Mouse (Mus musculus): ENCODE measurements around the gene Col18a1. TPM values are rescaled to one million over a fixed set of nuclear protein-coding genes. Genes with fewer than 3 reads are reported as not detected.
A peak's percentile ranks its signal among the peaks of the same experiment; 100 is the strongest.

Gene Col18a1
- polyA plus RNA-seq, 1 experiment from 2014 or later = 109 TPM

DNA sequence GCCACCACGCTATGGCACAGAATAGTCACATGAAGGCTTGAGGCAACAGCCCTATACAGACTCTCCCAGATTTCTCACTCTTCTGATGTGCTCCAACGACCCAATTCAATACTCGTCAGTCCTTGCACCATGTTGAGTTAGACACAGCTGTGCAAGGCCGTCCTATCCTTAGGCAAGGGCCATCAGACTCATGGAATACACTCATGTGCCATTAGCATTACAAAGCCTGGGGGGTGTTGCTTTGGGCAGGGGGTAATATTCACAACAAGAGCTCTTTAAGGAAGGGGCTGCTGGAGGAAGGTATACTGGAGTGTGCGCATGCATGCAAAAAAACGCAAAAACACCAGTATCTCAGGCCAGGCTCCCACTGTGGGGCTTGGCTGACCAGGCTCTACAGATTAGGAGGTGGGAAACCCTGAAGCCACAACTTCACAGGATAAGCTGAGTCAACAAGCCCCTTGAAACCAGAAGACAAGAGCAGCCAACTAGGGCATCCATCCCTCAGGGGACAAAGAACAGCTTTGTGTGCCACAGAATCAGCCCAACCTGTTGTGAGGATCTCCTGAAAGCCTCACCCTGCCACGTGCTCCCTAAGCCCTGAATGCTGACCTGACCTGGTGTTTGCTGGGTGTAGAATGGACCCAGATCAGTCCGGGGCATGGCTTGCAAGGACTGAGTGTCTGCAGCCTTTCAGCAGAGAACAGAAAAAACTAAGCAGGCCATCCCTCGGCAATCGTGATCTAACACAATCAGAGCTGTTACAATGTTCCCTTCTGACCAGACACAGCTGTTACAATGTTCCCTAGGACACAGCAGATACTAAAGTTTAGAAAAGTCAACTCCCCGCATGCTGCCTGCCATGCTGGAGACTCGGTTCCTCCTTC is 69.1 kb downstream of the Col18a1 start:
- ATAC-seq (ENCODE audit: low FRiP score) = no peak
- H3K4me1 ChIP-seq = peaks cover 11% of the 10 kb centered on the region
- WGBS = 65% methylated on average over 12 of the region's 12 CpGs
- H3K27me3 ChIP-seq = no peaks in the 10 kb centered on the region
- 0 out of 2 replicates have a peak, but pooled peaks cover 2% of the 10 kb centered on the region for H3K36me3 ChIP-seq
- no peak overlapping the region for H3K4me3 ChIP-seq
- H3K4me2 ChIP-seq (replicated peaks) = no peak overlapping the region
- H3K27ac ChIP-seq = no peak overlapping the region
- H3K9me3 ChIP-seq (replicated peaks) = peaks cover 7% of the 10 kb centered on the region
- no peak overlapping the region for H3K9ac ChIP-seq

DNA sequence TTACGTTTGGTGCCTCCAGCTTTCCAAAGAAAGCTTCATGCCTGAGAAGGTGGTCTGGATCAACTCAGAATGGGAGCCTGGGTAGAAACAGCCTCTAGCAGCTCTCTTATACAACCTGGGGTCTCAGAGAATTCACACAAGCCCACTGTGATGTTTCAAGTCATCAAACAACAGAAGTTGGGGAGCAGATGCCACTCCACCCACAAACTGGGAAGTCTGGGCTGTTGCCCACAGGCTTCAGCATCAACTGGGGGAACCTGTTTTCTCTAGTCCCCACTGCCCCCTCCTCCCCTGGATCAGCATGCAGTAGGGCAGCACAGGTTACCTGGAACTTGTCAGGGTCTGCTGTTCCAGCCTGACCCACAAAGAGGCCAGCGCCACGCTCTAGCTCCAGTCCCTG is 70.7 kb downstream of the Col18a1 start:
- no peak for ATAC-seq (ENCODE audit: low FRiP score)
- H3K27me3 ChIP-seq = no peaks in the 10 kb centered on the region
- H3K4me1 ChIP-seq = peaks cover 11% of the 10 kb centered on the region
- H3K9me3 ChIP-seq (replicated peaks) = peaks cover 7% of the 10 kb centered on the region
- H3K4me2 ChIP-seq (replicated peaks) = no peak overlapping the region
- 0 out of 2 replicates have a peak, but pooled peaks cover 2% of the 10 kb centered on the region for H3K36me3 ChIP-seq
- no peak overlapping the region for H3K4me3 ChIP-seq
- WGBS = 91% methylated on average over 3 of the region's 3 CpGs
- no peak overlapping the region for H3K27ac ChIP-seq
- no peak overlapping the region for H3K9ac ChIP-seq

DNA sequence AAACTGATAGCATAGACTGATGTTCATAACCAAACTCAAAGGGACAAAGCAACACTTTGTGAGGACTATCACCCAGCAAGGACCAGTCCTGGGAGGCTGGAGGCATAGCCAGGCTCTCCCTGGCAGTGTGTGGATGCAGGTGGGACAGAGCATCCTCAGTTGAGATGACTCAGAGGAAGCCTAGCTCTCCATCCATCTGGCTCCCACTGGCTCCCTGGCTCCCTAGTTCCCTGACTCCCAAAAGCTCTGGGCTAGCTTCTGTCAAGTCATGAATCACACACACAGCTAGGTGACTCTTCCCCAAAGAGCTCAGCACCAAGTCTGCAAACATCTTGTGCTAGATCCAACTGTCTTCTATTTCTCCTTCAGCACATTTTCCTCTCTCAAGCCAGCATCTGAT is 72.5 kb downstream of the Col18a1 start:
- Histone ChIP-seq H3K9ac (no peak overlapping the region), H3K9me3 (replicated peaks) (peaks cover 7% of the 10 kb centered on the region), H3K27ac (no peak overlapping the region), H3K27me3 (no peaks in the 10 kb centered on the region), H3K4me2 (replicated peaks) (no peak overlapping the region), H3K4me1 (peaks cover 13% of the 10 kb centered on the region), H3K36me3 (0 out of 2 replicates have a peak, but pooled peaks cover 2% of the 10 kb centered on the region), H3K4me3 (no peak overlapping the region)
- no peak for ATAC-seq (ENCODE audit: low FRiP score)

DNA sequence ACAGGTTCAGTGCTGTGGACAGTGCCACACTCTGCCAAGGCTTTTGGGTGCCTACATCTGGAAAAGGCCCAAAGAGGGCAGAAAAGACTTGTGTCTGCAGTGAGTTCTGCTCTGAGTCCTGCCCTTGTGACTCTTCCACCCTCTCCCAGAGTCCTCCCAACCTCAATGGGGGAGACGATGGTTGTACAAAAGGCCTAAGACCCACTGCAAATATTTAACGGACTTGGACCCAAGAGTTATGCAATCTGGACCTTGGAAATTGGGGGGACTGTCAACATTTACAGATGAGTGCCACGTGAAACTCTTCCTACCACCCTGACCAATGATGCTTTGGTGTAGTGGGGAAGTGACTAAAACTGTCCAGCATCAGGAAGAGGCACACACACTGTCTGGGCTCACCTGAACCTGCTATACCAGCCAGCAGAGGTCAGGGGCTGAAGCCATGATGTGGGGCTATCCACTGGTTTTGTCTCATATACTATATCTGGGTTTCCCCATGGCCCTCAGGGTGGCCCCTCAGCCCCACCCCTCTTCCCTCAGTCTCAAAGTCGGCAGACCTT is 74.7 kb downstream of the Col18a1 start:
- H3K9ac ChIP-seq = no peak overlapping the region
- H3K27me3 ChIP-seq = no peaks in the 10 kb centered on the region
- peaks cover 2% of the 10 kb centered on the region; the same call in 1 of the 2 replicates for H3K4me1 ChIP-seq
- H3K4me2 ChIP-seq (replicated peaks) = no peak overlapping the region
- H3K27ac ChIP-seq = no peak overlapping the region
- WGBS = 83% methylated on average over 4 of the region's 4 CpGs
- ATAC-seq (ENCODE audit: low FRiP score) = no peak
- H3K9me3 ChIP-seq (replicated peaks) = peaks cover 7% of the 10 kb centered on the region
- H3K36me3 ChIP-seq = peaks cover 11% of the 10 kb centered on the region; the same call in 1 of the 2 replicates
- H3K4me3 ChIP-seq = no peak overlapping the region

DNA sequence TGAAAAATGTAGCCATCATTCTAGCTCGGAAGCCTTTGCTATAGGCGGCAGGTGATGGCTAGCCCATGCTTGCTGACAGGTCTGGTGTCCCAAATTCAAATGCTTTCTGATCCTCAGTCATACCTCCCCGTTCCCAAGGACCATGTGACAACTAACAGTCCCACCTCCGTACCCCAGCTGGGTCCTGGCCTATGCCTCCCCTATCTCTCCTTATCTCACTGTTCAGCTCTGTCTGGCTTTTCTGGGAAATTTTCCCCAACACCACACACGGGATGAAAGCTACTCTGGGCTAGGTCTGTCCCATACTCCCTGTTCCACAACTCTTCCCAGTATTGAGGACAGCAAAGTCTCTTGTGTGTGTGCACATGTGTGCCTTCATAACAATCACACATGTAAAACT is 76.3 kb downstream of the Col18a1 start:
- H3K4me1 ChIP-seq = peaks cover 2% of the 10 kb centered on the region; the same call in 1 of the 2 replicates
- H3K36me3 ChIP-seq = peaks cover 16% of the 10 kb centered on the region
- H3K27me3 ChIP-seq = no peaks in the 10 kb centered on the region
- peaks cover 7% of the 10 kb centered on the region for H3K9me3 ChIP-seq (replicated peaks)
- H3K9ac ChIP-seq = no peak overlapping the region
- H3K4me3 ChIP-seq = no peak overlapping the region
- H3K27ac ChIP-seq = no peak overlapping the region
- H3K4me2 ChIP-seq (replicated peaks) = no peak overlapping the region
- 79% methylated on average over 5 of the region's 5 CpGs for WGBS
- no peak for ATAC-seq (ENCODE audit: low FRiP score)

DNA sequence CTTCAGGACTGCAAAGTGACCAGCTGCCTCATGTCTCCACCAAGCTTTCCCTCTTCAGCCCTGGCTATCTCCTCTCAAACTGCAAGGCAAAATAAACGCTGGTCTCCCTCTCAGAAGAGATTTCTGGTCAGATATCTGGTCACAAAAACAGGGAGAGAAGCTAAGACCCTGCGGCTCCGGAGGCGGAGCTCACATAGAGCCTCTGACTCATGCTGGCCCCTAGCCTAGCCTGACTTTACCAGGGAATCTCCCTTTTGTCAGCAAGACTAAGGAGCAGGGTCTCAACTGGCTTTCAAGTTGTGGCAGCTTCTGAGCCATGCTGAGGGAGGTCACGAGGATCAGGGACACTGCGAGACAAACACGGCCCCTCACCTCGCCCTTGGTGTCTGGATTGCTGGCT is 77.0 kb downstream of the Col18a1 start:
- H3K27ac ChIP-seq = no peak overlapping the region
- 52% methylated on average over 8 of the region's 8 CpGs for WGBS
- H3K36me3 ChIP-seq = peaks cover 15% of the 10 kb centered on the region
- no peak overlapping the region for H3K9ac ChIP-seq
- no peak for ATAC-seq (ENCODE audit: low FRiP score)
- H3K4me3 ChIP-seq = no peak overlapping the region
- H3K4me1 ChIP-seq = peaks cover 2% of the 10 kb centered on the region; the same call in 1 of the 2 replicates
- peaks cover 7% of the 10 kb centered on the region for H3K9me3 ChIP-seq (replicated peaks)
- H3K4me2 ChIP-seq (replicated peaks) = no peak overlapping the region
- no peaks in the 10 kb centered on the region for H3K27me3 ChIP-seq

DNA sequence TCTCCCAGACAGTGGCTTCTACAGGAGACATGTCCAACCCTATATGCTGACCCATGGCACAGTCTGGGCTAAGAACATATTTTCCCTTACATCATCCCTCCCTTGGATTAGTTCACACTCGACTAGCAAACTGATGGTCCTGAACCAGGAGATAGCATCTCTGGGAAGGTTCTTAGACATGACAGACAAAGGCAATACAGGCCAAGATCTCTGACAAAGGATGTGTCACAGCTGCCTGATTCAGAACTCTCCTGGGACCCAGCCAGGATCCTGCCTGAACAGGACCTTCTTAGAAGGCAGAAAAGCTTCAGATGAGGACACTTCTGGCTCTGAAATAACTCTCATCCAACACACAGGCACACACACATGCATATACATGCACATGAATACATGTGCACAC is 81.8 kb downstream of the Col18a1 start:
- Histone ChIP-seq H3K27me3 (no peaks in the 10 kb centered on the region), H3K27ac (no peak overlapping the region), H3K4me3 (no peak overlapping the region), H3K4me2 (replicated peaks) (no peak overlapping the region), H3K9me3 (replicated peaks) (no peaks in the 10 kb centered on the region), H3K36me3 (peaks cover 15% of the 10 kb centered on the region), H3K9ac (no peak overlapping the region), H3K4me1 (peaks cover under 1% of the 10 kb centered on the region; the same call in 1 of the 2 replicates)
- WGBS = 83% methylated on average over 1 of the region's 1 CpGs
- ATAC-seq (ENCODE audit: low FRiP score) = no peak

DNA sequence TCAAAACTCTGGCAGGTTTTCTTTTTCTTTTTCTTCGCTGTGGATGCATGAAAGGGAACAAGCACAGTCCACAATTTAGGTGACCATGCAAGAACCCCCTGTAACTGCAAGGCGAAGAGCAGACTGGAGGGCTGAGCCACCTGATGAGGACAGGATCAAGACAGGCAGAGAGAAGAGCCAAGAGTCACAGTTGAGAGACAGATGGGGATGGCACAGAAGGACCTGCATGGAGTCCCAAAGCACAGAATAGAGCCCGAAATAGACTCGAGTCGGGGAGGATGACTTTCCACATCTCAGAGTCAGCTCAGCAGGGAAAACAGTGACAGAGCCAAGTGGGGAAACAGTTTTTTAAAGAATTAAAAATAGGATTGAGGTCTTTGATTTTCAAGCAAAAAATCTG is 83.4 kb downstream of the Col18a1 start:
- Histone ChIP-seq H3K9ac (no peak overlapping the region), H3K4me3 (no peak overlapping the region), H3K4me1 (no peaks in the 10 kb centered on the region), H3K27me3 (no peaks in the 10 kb centered on the region), H3K4me2 (replicated peaks) (no peak overlapping the region), H3K9me3 (replicated peaks) (no peaks in the 10 kb centered on the region), H3K27ac (no peak overlapping the region), H3K36me3 (peaks cover 20% of the 10 kb centered on the region)
- WGBS = 80% methylated on average over 5 of the region's 5 CpGs
- ATAC-seq (ENCODE audit: low FRiP score) = no peak

DNA sequence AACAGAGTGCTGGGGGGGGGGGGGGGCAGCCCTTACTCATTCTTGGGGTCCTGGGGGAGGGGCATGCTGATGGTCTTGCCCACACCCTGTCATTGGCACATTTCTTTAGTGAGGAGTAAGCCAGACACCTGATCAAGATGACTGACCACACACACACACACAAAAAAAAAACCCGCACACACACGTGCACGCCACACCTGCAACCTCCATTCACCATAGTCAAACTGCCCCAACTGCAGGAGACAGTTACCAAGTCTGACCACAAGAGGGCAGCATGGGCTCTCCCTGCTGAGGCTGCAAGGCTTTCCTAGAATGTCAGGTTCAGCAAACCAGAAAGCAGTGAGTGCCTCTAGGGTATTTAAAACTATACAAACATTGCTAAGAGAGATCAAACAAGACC is 83.9 kb downstream of the Col18a1 start:
- Histone ChIP-seq H3K9ac (no peak overlapping the region), H3K4me1 (no peaks in the 10 kb centered on the region), H3K9me3 (replicated peaks) (no peaks in the 10 kb centered on the region), H3K4me2 (replicated peaks) (no peak overlapping the region), H3K27me3 (no peaks in the 10 kb centered on the region), H3K36me3 (peaks cover 19% of the 10 kb centered on the region), H3K4me3 (no peak overlapping the region), H3K27ac (no peak overlapping the region)
- WGBS = 36% methylated on average over 3 of the region's 3 CpGs
- ATAC-seq (ENCODE audit: low FRiP score) = no peak

DNA sequence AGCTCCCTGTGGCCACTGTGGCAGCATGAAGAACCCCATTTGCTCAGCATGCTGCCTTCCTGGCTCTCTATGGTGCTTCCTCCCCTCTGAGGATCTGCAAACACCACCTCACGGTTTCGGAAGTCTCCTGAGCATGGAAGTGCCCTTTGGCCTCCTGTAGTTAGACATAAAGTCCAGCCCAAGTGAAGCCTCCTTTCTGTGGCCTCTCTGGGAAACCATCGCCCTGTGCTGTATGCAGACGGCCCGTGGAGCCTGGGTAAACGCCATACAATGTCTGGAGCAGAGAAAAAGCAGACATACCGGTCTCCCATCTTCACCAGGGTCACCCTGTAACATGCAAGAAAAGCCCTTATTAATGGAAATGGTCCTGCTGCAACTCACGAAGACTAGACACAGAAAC is 87.4 kb downstream of the Col18a1 start:
- Histone ChIP-seq H3K27me3 (no peaks in the 10 kb centered on the region), H3K4me1 (no peaks in the 10 kb centered on the region), H3K4me2 (replicated peaks) (no peak overlapping the region), H3K9me3 (replicated peaks) (no peaks in the 10 kb centered on the region), H3K9ac (no peak overlapping the region), H3K27ac (peak overlapping the region; percentile 4; the same call in 1 of the 2 replicates), H3K4me3 (no peak overlapping the region), H3K36me3 (peaks cover 9% of the 10 kb centered on the region; the same call in 1 of the 2 replicates)
- 89% methylated on average over 8 of the region's 8 CpGs for WGBS
- ATAC-seq (ENCODE audit: low FRiP score) = no peak

DNA sequence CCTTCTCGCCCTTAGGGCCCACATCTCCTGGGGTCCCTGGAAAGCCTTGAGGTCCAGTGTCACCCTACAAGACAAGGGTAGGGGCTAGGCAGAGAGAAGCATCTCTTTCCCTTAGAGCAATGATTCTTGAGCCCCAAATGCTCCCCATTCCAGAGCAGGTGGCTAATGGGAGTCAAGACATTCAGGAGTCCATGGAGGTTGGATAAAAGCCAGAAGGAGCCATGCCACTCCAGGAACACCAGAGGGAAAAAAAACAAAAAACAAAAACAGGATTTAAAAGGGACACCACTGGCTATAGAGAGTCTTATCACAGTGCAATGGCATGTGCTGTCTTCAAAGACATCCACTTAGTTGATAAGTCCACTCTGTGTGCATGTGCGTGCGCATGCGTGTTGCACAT is 87.9 kb downstream of the Col18a1 start:
- Histone ChIP-seq H3K9ac (no peak overlapping the region), H3K4me1 (no peaks in the 10 kb centered on the region), H3K36me3 (peaks cover 10% of the 10 kb centered on the region; the same call in 1 of the 2 replicates), H3K27me3 (no peaks in the 10 kb centered on the region), H3K4me2 (replicated peaks) (no peak overlapping the region), H3K27ac (no peak overlapping the region), H3K9me3 (replicated peaks) (no peaks in the 10 kb centered on the region), H3K4me3 (no peak overlapping the region)
- WGBS = 98% methylated on average over 4 of the region's 4 CpGs
- ATAC-seq (ENCODE audit: low FRiP score) = no peak

DNA sequence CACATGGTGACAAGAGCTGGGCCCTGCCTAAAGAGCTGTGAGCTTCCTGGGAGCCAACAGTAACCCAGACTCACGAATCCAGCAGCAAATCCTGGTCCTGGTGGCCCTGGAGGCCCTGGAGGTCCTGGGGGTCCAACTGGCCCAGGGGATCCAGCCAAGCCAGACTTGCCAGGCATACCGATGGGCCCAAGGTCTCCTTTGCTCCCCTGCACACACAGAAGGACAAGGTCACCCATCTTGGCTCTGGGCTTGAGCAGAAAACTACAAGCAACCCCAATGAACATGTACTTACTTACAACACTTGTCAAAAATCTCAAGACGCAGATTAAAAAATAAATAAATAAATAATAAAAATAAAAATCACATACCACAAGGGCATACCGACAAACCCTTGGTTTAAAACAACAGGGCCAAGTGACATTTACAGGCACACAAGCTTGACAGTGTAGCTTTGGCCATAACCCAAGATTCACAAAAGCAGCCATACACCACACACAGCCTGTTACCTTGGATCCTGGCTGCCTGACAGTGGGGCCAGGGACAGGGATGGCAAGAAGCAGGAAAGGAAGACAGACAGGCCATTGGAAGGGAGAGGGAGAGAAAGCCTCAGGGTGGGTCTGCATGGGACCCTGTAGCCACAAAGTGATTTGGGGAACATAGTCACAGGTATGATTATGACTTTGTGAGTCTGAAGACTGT is 91.9 kb downstream of the Col18a1 start:
- H3K9ac ChIP-seq = no peak overlapping the region
- H3K27me3 ChIP-seq = no peaks in the 10 kb centered on the region
- H3K36me3 ChIP-seq = peaks cover 10% of the 10 kb centered on the region; the same call in 1 of the 2 replicates
- H3K9me3 ChIP-seq (replicated peaks) = no peaks in the 10 kb centered on the region
- no peak overlapping the region for H3K4me3 ChIP-seq
- no peak for ATAC-seq (ENCODE audit: low FRiP score)
- no peak overlapping the region for H3K4me2 ChIP-seq (replicated peaks)
- WGBS = 88% methylated on average over 4 of the region's 4 CpGs
- H3K4me1 ChIP-seq = no peaks in the 10 kb centered on the region
- no peak overlapping the region for H3K27ac ChIP-seq
